Mouse (Mus musculus) liver, embryonic 12.5 days (tissue): ENCODE data around the gene Mup2. TPM values are rescaled to one million over a fixed set of nuclear protein-coding genes. Genes with fewer than 3 reads are reported as not detected.
"Not testable (repeated sequence)": the region's sequence is repeated elsewhere in the genome, so short reads cannot be mapped to it uniquely, and the experiment has no call there.

ENCODE experiments used
- ATAC-seq: fragments of 200-750 bp; cut with Nextera tagmentation; 2 replicates; pipeline ENCODE4 v1.8.0; 2017; ENCODE audit warnings: moderate number of reproducible peaks, mild to moderate bottlenecking, moderate library complexity
- H3K27ac ChIP-seq: fragments of 300-500 bp; sonication (generic); 2 replicates; pipeline ENCODE4 v1.5.1; 2016; ENCODE audit warnings: mild to moderate bottlenecking
- H3K27me3 ChIP-seq: fragments of 300-500 bp; sonication (generic); replicated peaks from 2 replicates; pipeline ENCODE4 v1.6.1; 2016; ENCODE audit warnings: mild to moderate bottlenecking, moderate library complexity
- H3K36me3 ChIP-seq: fragments of 300-500 bp; sonication (generic); 2 replicates; pipeline ENCODE4 v1.6.1; 2016; ENCODE audit warnings: mild to moderate bottlenecking, moderate library complexity
- H3K4me1 ChIP-seq: fragments of 300-500 bp; sonication (generic); 2 replicates; pipeline ENCODE4 v1.6.1; 2016
- H3K4me2 ChIP-seq: fragments of 300-500 bp; sonication (generic); 2 replicates; pipeline ENCODE4 v1.6.1; 2016; ENCODE audit warnings: mild to moderate bottlenecking, moderate library complexity
- H3K4me3 ChIP-seq: fragments of 300-500 bp; sonication (generic); 2 replicates; pipeline ENCODE4 v1.5.1; 2016; ENCODE audit warnings: mild to moderate bottlenecking, moderate library complexity
- H3K9ac ChIP-seq: fragments of 300-500 bp; sonication (generic); 2 replicates; pipeline ENCODE4 v1.6.1; 2016; ENCODE audit warnings: mild to moderate bottlenecking, moderate library complexity
- H3K9me3 ChIP-seq: fragments of 300-500 bp; sonication (generic); replicated peaks from 2 replicates; pipeline ENCODE4 v1.6.1; 2016; ENCODE audit warnings: mild to moderate bottlenecking, moderate library complexity
- polyA plus RNA-seq: library from polyadenylated mRNA; unstranded; fragments of >200 nt; fragmentation: Nextera tagmentation; extraction: Ambion mirVana; gene quantifications from 2 replicates; pipeline ENCODE4 v1.2.1, GENCODE M21; 2016

Gene Mup2
- not detected in 2 replicates for polyA plus RNA-seq

GRCm38 (mm10) chr4:60154189-60154588 is at the start of gene Mup2:
Mup2 (minus strand) TSS chr4:60154289.
- not testable (repeated sequence) for H3K36me3 ChIP-seq, ATAC-seq, H3K9me3 ChIP-seq, H3K4me1 ChIP-seq, H3K9ac ChIP-seq, H3K4me2 ChIP-seq, H3K27me3 ChIP-seq, H3K4me3 ChIP-seq, H3K27ac ChIP-seq

Other genes with a start within 250 kb of the Mup2 start
- not detected in 2 replicates for gene Slc46a2, start 239.2 kb downstream of the Mup2 start, polyA plus RNA-seq
- gene Mup4, start 193.6 kb downstream of the Mup2 start, polyA plus RNA-seq: not detected in 2 replicates
- not detected in 2 replicates for gene Mup6, start 190.0 kb downstream of the Mup2 start, polyA plus RNA-seq
- not detected in 2 replicates for gene Mup7, start 83.8 kb downstream of the Mup2 start, polyA plus RNA-seq
- gene Mup8, start 68.3 kb upstream of the Mup2 start, polyA plus RNA-seq: not detected in 2 replicates